Mouse (Mus musculus) CH12.LX (cell line): ENCODE results near the gene Casc4. TPM values are rescaled to one million over a fixed set of nuclear protein-coding genes. Genes with fewer than 3 reads are reported as not detected.
A peak's percentile ranks its signal among the peaks of the same experiment; 100 is the strongest.

Experiments
- DNase-seq: peaks from one replicate; pipeline ENCODE4 v3.0.0-alpha.2; 2013; ENCODE audit errors: extremely low read depth
- H3K27ac ChIP-seq: 2 replicates; pipeline ENCODE4 v1.5.1; 2012; ENCODE audit warnings: low read depth, mild to moderate bottlenecking, control low read depth, moderate library complexity; ENCODE audit not compliant: insufficient read depth
- H3K27me3 ChIP-seq: replicated peaks from 2 replicates; pipeline ENCODE3; 2012; ENCODE audit warnings: inconsistent platforms
- H3K36me3 ChIP-seq, 2 experiments: replicated peaks in 1 of 2; 2 replicates each; pipeline versions ENCODE3 to v1.6.1; 2012; ENCODE audit warnings: inconsistent platforms in 1 of 2, low read length in 1 of 2, mild to moderate bottlenecking in 1 of 2, mixed read lengths in 1 of 2, moderate library complexity in 1 of 2; ENCODE audit not compliant: control insufficient read depth in 1 of 2, insufficient read depth in 1 of 2
- H3K4me1 ChIP-seq, 2 experiments: 2 replicates each; pipeline ENCODE4 v1.6.1; 2012; ENCODE audit warnings: inconsistent platforms in 1 of 2, moderate library complexity in 1 of 2; ENCODE audit not compliant: insufficient read depth in 2 of 2, control insufficient read depth in 1 of 2
- H3K4me2 ChIP-seq: 2 replicates; pipeline ENCODE4 v1.6.1; 2012; ENCODE audit warnings: low read depth, mild to moderate bottlenecking, control low read depth; ENCODE audit not compliant: poor library complexity, insufficient read depth, severe bottlenecking
- H3K4me3 ChIP-seq, 3 experiments: fragments of 150-350 bp in 1 of 3; sonication (generic) in 1 of 3; replicated peaks in 1 of 3; 2 replicates each; pipeline versions ENCODE3 to v1.5.1; 2011 to 2012; ENCODE audit warnings: low read depth in 2 of 3, low read length in 2 of 3, mild to moderate bottlenecking in 2 of 3, moderate library complexity in 2 of 3, control low read depth in 1 of 3, improper control_type of control experiment in 1 of 3, inconsistent platforms in 1 of 3, mixed read lengths in 1 of 3; ENCODE audit not compliant: poor library complexity in 1 of 3
- H3K79me2 ChIP-seq: replicated peaks from 2 replicates; pipeline ENCODE4 v1.6.1; 2012; ENCODE audit warnings: mild to moderate bottlenecking, moderate library complexity; ENCODE audit not compliant: control insufficient read depth, poor library complexity, insufficient read depth, severe bottlenecking; ENCODE audit errors: extremely low read depth
- H3K9ac ChIP-seq: 2 replicates; pipeline ENCODE4 v1.6.1; 2012; ENCODE audit warnings: low read depth, mild to moderate bottlenecking, control low read depth, moderate library complexity; ENCODE audit not compliant: insufficient read depth
- H3K9me3 ChIP-seq: replicated peaks from 2 replicates; pipeline ENCODE3; 2012; ENCODE audit warnings: low read length, inconsistent platforms, mixed read lengths
- CHD1 ChIP-seq: IDR thresholded peaks from 2 replicates; pipeline ENCODE4 v1.6.1; 2012; ENCODE audit warnings: low read depth, low read length, improper control_type of control experiment, inconsistent platforms
- CTCF ChIP-seq, 2 experiments: IDR thresholded peaks in 1 of 2; conservative IDR thresholded peaks in 1 of 2; 2 replicates each; pipeline ENCODE4 v1.5.1; 2011 to 2012; ENCODE audit warnings: low read depth in 2 of 2, low read length in 2 of 2, improper control_type of control experiment in 1 of 2, inconsistent platforms in 1 of 2, mild to moderate bottlenecking in 1 of 2, moderate library complexity in 1 of 2
- EP300 ChIP-seq: IDR thresholded peaks from 2 replicates; pipeline ENCODE4 v1.6.1; 2011; ENCODE audit warnings: low read length, improper control_type of control experiment
- GABPA ChIP-seq: IDR thresholded peaks from 2 replicates; pipeline ENCODE4 v1.6.1; 2012; ENCODE audit warnings: low read depth, low read length, improper control_type of control experiment, inconsistent platforms; ENCODE audit not compliant: insufficient replicate concordance
- JUND ChIP-seq: conservative IDR thresholded peaks from 2 replicates; pipeline ENCODE4 v1.6.1; 2011; ENCODE audit warnings: low read depth, low read length, improper control_type of control experiment
- MAX ChIP-seq: IDR thresholded peaks from 2 replicates; pipeline ENCODE4 v1.6.1; 2011; ENCODE audit warnings: low read length, improper control_type of control experiment
- MAZ ChIP-seq: IDR thresholded peaks from 2 replicates; pipeline ENCODE4 v1.6.1; 2012; ENCODE audit warnings: low read depth, mild to moderate bottlenecking, inconsistent platforms, low read length, improper control_type of control experiment, moderate library complexity
- MXI1 ChIP-seq: IDR thresholded peaks from 2 replicates; pipeline ENCODE4 v1.6.1; 2011; ENCODE audit warnings: mild to moderate bottlenecking, low read depth, low read length, improper control_type of control experiment
- NELFE ChIP-seq: IDR thresholded peaks from 2 replicates; pipeline ENCODE4 v1.6.1; 2011; ENCODE audit warnings: low read depth, low read length, improper control_type of control experiment
- PAX5 ChIP-seq: IDR thresholded peaks from 2 replicates; pipeline ENCODE4 v1.6.1; 2012; ENCODE audit warnings: low read length, inconsistent platforms, mixed read lengths
- POLR2A ChIP-seq: IDR thresholded peaks from 2 replicates; pipeline ENCODE4 v1.6.1; 2011; ENCODE audit warnings: low read depth, mild to moderate bottlenecking, improper control_type of control experiment, low read length
- POLR2AphosphoS2 ChIP-seq: IDR thresholded peaks from 2 replicates; pipeline ENCODE4 v1.6.1; 2011; ENCODE audit warnings: low read depth, low read length, improper control_type of control experiment
- RCOR1 ChIP-seq: conservative IDR thresholded peaks from 2 replicates; pipeline ENCODE4 v1.6.1; 2012; ENCODE audit warnings: low read depth, mild to moderate bottlenecking, inconsistent platforms, low read length, improper control_type of control experiment
- SIN3A ChIP-seq: IDR thresholded peaks from 2 replicates; pipeline ENCODE4 v1.6.1; 2012; ENCODE audit warnings: low read length, improper control_type of control experiment, inconsistent platforms
- SMC3 ChIP-seq: IDR thresholded peaks from 2 replicates; pipeline ENCODE4 v1.6.1; 2011; ENCODE audit warnings: low read depth, low read length, improper control_type of control experiment
- TBP ChIP-seq: conservative IDR thresholded peaks from 2 replicates; pipeline ENCODE4 v1.6.1; 2011; ENCODE audit warnings: low read depth, low read length, improper control_type of control experiment
- TCF12 ChIP-seq: IDR thresholded peaks from 2 replicates; pipeline ENCODE4 v1.6.1; 2014; ENCODE audit warnings: low read depth, mild to moderate bottlenecking, inconsistent platforms, low read length, improper control_type of control experiment
- UBTF ChIP-seq: IDR thresholded peaks from 2 replicates; pipeline ENCODE4 v1.6.1; 2012; ENCODE audit warnings: low read depth, mild to moderate bottlenecking, inconsistent platforms, low read length, improper control_type of control experiment, moderate library complexity
- ZMIZ1 ChIP-seq: IDR thresholded peaks from 2 replicates; pipeline ENCODE4 v1.6.1; 2012; ENCODE audit warnings: low read depth, mild to moderate bottlenecking, inconsistent platforms, low read length, improper control_type of control experiment
- dilution Hi-C: fragments of 300-500 bp; cut with MboI; formaldehyde crosslinking; loops from 2 replicates; pipeline ENCODE4 v1.14.3; 2020; ENCODE audit warnings: low sequenced_read_pairs; ENCODE audit not compliant: extremely low pct_unique_long_range_greater_than_20kb, extremely low pct_ligation_motif_present
- in situ Hi-C: fragments of 300-500 bp; cut with MboI; formaldehyde crosslinking; loops from 3 replicates; pipeline ENCODE4 v1.14.3; 2019; ENCODE audit warnings: low sequenced_read_pairs, low pct_ligation_motif_present, low pct_unique_long_range_greater_than_20kb, mixed read lengths
- polyA plus RNA-seq: library from polyadenylated mRNA; unstranded; fragments of >175 nt; gene quantifications from 2 replicates; pipeline ENCODE4 v1.2.1, GENCODE M21; 2012; ENCODE audit warnings: low read depth; ENCODE audit not compliant: insufficient read length
- total RNA-seq, 2 experiments: library from RNA; depleted of rRNA; stranded (reverse); fragments of 300-350 nt in 1 of 2; fragments of >200 nt in 1 of 2; gene quantifications; 2 replicates each; pipeline ENCODE4 v1.2.3; 2012 to 2014

The Casc4 gene
- total and polyA plus RNA-seq, 3 experiments: 10.9 to 19.7 (median 14.4) TPM

- peaks cover 13% of the 10 kb centered on the region for H3K27me3 ChIP-seq
- H3K36me3 ChIP-seq: peaks cover 0 to 12% of the 10 kb centered on the region in 2 experiments
- peak overlapping the region; percentile 56 for H3K9ac ChIP-seq
- peak overlapping the region; percentile 67 to 95 (median 88) for H3K4me3 ChIP-seq
- dilution Hi-C loops: no loop called here
- peak overlapping the region; percentile 73 for H3K4me2 ChIP-seq
- DNase-seq: no peak
- peaks cover 0 to 12% of the 10 kb centered on the region in 2 experiments; a peak in 2 of 4 replicates for H3K4me1 ChIP-seq
- H3K9me3 ChIP-seq: no peaks in the 10 kb centered on the region
- TF ChIP-seq PAX5 (no peak), ZMIZ1 (no peak), MAX (no peak), CHD1 (no peak), EP300 (no peak), UBTF (no peak), GABPA (no peak), SIN3A (no peak), TBP (no peak), RCOR1 (no peak), POLR2AphosphoS2 (no peak), NELFE (no peak), SMC3 (no peak), CTCF (conservative IDR thresholded peaks at IDR 0.05 in 1 of 2, IDR thresholded peaks at IDR 0.05 in 1 of 2; ENCODE audit: low read depth in 2 of 2, low read length in 2 of 2) (no peak)
- H3K27ac ChIP-seq: no peak overlapping the region
- no peaks in the 10 kb centered on the region for H3K79me2 ChIP-seq
- in situ Hi-C loops: no loop called here
Measured at GRCm38 (mm10) chr2:121866071-121866601, 634 bp upstream of the Casc4 start.

- TF ChIP-seq GABPA (no peak), ZMIZ1 (peak; percentile 53; the same call in 1 of the 2 replicates), MXI1 (peak; percentile 8), SIN3A (peak; percentile 50), MAZ (no peak), MAX (peak; percentile 7; the same call in 1 of the 2 replicates), JUND (no peak), SMC3 (no peak), UBTF (peak; percentile 80), POLR2A (no peak), TCF12 (peak; percentile 6; the same call in 1 of the 2 replicates)
- TF ChIP-seq, all 38 proteins: peak for 6
- peaks cover 0 to 16% of the 10 kb centered on the region in 2 experiments for H3K36me3 ChIP-seq
- H3K27ac ChIP-seq: no peak overlapping the region
- peaks cover 0 to 12% of the 10 kb centered on the region in 2 experiments; a peak in 2 of 4 replicates for H3K4me1 ChIP-seq
- H3K4me2 ChIP-seq: peak overlapping the region; percentile 94
- H3K79me2 ChIP-seq: no peaks in the 10 kb centered on the region
- dilution Hi-C loops (no loop called here), in situ Hi-C loops (no loop called here)
- DNase-seq: peak; percentile 15
- peak overlapping the region; percentile 82 to 95 (median 88) for H3K4me3 ChIP-seq
- H3K27me3 ChIP-seq: peaks cover 13% of the 10 kb centered on the region
- peak overlapping the region; percentile 66 for H3K9ac ChIP-seq
- H3K9me3 ChIP-seq: no peaks in the 10 kb centered on the region
Measured at GRCm38 (mm10) chr2:121867051-121867928, 520 bp downstream of the Casc4 start.
